Mouse (Mus musculus) splenic B cell, adult 2 months (primary cell): ENCODE data around the gene Tubg1.
"Not testable (repeated sequence)": the region's sequence is repeated elsewhere in the genome, so short reads cannot be mapped to it uniquely, and the experiment has no call there.

Experiments used
- DNase-seq: peaks from one replicate; pipeline ENCODE4 v3.0.0-alpha.2; 2011; ENCODE audit warnings: low read depth, low spot score
- H3K27me3 ChIP-seq: 2 replicates; pipeline ENCODE4 v1.6.1; 2012; ENCODE audit warnings: mild to moderate bottlenecking, low read length, moderate library complexity, mixed read lengths; ENCODE audit not compliant: control insufficient read depth, poor library complexity, insufficient read depth, severe bottlenecking
- H3K36me3 ChIP-seq: 2 replicates; pipeline ENCODE4 v1.6.1; 2012; ENCODE audit warnings: mild to moderate bottlenecking, low read length, moderate library complexity, mixed read lengths; ENCODE audit not compliant: control insufficient read depth, poor library complexity, insufficient read depth, severe bottlenecking

The Tubg1 gene

DNA sequence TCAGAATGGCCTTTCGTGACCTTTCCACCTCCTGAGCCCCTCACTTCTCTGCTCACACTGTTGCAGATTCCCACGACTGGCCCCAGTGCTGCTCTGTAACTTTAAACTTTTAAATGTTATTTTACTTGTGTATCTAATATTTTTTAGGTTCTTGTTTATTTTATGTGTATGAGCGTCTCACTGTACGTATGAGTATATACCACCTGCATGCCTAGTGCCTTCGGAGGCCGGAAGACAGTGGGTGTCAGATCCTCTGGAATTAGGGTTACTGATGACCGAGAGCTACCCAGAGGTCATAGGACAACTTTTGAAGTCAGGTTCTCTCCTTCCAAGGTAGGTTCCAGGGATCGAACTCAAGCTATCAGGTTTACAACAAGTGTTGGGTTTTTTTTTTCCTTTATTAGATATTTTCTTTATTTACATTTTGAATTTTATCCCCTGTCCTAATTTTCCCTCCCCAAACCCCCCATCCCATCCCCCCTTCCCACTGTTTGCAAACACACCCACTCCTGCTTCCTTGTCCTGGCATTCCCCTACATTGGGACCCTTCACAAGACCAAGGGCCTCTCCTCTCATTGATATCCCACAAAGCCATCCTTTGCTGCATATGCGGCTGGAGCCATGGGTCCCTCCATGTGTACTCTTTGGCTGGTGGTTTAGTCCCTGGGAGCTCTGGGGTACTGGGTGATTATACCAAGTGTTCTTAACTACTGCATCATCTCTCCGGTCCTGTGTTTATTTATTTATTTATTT lies 22.7 kb downstream of the Tubg1 start:
- DNase-seq: no peak
- no peaks in the 10 kb centered on the region for H3K36me3 ChIP-seq
- H3K27me3 ChIP-seq: peaks cover 4% of the 10 kb centered on the region; the same call in 1 of the 2 replicates

DNA sequence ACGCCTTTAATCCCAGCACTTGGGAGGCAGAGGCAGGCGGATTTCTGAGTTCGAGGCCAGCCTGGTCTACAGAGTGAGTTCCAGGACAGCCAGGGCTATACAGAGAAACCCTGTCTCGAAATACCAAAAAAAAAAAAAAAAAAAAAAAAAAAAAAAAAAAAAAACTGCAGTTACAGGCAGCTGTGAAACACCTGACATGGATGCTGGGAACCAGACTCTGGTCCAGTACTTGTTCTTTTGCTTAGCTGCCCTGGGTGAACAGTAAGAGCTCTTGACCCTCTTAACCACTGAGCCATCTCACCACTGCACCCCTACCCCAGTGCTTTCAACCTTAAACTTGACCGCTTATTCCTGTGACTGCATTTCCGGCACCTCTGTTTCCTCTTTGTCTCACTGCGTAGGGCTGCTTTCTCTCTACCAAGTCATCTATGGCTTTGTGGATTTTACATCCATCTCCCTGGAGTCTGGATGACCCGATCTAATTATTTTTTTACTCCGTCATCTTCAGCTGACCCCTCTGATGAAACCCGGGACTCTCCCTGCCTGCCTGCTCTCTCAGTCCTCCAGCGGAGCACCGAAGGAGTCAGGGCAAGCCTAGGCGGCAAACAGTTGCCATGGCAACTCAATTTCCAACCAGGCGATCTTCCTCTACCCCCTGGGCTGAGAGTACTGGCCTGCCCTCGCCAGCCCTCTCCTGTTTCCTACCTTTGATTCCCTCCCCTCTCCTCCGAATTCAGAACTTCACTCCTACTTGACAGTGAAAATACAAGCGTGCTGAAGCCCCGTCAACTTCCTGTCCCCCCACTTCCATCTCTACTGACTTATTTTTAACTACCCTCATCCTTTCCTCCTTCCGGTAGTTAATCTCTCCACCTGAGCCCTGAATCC lies 23.8 kb downstream of the Tubg1 start:
- Histone ChIP-seq H3K36me3 (no peaks in the 10 kb centered on the region), H3K27me3 (0 out of 2 replicates have a peak, but pooled peaks cover 1% of the 10 kb centered on the region)
- peak; percentile 69 for DNase-seq

- Histone ChIP-seq H3K36me3 (no peaks in the 10 kb centered on the region), H3K27me3 (no peaks in the 10 kb centered on the region)
- no peak for DNase-seq
These were observed 26.6 kb downstream of the Tubg1 start for GRCm38 (mm10) chr11:101146377-101146776.

DNA sequence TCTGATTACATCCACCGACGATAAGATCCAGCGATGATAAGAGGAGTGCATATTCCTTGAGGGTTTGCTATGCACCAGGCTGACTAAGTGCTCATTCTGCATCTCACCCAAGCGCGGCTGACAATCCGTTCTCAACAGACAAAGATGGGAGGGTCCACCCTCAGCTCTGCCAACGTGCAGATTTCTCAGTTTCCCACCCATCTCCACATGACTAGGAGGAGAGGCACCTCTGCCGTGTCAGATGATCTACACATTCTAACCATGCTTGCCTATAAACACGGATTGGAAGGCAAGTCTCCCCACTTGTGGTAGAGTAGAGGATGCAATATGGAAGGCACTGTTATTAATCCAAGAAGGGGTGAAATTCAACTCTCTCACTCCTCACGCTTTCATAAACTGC lies 29.0 kb downstream of the Tubg1 start:
- no peak for DNase-seq
- Histone ChIP-seq H3K27me3 (no peaks in the 10 kb centered on the region), H3K36me3 (no peaks in the 10 kb centered on the region)

DNA sequence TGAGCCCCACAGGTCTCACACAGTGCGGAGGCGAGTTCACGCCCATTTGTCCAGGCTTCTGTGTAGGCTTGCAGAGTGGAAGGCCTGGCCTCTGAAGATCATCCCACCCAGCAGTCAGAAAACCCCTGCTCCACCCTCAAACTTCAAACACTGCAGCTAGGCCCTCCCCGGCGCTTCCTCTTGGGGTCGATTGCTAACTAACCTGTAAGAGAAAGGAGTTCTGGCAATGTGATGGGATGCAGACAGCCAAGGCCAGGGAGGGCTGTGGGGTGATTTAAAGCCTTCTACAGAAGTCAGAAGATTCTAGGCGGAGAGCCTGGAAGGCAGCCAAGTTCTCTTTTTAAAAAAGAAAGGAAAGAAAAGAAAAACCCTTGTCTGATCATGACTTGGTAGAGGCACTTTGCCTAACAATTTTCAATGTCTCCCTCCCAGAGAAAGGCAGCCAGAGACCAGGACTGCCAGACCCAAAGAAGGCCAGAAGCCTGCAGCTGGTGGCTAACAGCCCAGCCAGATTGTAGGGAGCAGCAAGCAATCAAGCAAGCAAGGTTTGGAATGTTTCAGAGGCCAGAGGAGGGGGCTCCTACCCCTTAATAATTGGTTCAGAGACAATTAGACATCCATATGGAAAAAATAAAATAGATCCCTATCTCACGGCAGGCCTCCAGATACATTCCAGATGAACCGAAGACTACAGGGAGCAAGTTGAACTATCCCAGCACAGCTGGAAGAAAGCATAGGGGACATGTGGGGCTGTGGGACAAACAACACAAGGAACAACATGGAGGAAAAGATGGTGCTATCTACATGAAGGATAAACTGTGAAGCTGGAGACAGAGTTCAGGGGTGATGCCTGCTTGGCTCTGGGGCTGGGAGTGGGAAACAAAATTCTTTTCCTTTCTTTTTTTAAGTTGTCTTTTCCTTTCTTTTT lies 29.7 kb downstream of the Tubg1 start:
- Histone ChIP-seq H3K36me3 (no peaks in the 10 kb centered on the region), H3K27me3 (no peaks in the 10 kb centered on the region)
- DNase-seq: no peak

GRCm38 (mm10) chr11:101151063-101151462 lies 31.3 kb downstream of the Tubg1 start:
- no peak for DNase-seq

GRCm38 (mm10) chr11:101152825-101153224 lies 33.1 kb downstream of the Tubg1 start:
- no peaks in the 10 kb centered on the region for H3K27me3 ChIP-seq
- DNase-seq: no peak
- no peaks in the 10 kb centered on the region for H3K36me3 ChIP-seq

More at GRCm38 (mm10) chr11:101151063-101151462, 31.3 kb downstream of the Tubg1 start:
- Histone ChIP-seq H3K27me3 (no peaks in the 10 kb centered on the region), H3K36me3 (no peaks in the 10 kb centered on the region)

- DNase-seq: no peak
- no peaks in the 10 kb centered on the region for H3K36me3 ChIP-seq
- H3K27me3 ChIP-seq: no peaks in the 10 kb centered on the region
These were observed 34.9 kb downstream of the Tubg1 start for GRCm38 (mm10) chr11:101154648-101155047.

- Histone ChIP-seq H3K36me3 (no peaks in the 10 kb centered on the region), H3K27me3 (no peaks in the 10 kb centered on the region)
- no peak for DNase-seq
These were observed 35.4 kb downstream of the Tubg1 start for GRCm38 (mm10) chr11:101155151-101155550.

DNA sequence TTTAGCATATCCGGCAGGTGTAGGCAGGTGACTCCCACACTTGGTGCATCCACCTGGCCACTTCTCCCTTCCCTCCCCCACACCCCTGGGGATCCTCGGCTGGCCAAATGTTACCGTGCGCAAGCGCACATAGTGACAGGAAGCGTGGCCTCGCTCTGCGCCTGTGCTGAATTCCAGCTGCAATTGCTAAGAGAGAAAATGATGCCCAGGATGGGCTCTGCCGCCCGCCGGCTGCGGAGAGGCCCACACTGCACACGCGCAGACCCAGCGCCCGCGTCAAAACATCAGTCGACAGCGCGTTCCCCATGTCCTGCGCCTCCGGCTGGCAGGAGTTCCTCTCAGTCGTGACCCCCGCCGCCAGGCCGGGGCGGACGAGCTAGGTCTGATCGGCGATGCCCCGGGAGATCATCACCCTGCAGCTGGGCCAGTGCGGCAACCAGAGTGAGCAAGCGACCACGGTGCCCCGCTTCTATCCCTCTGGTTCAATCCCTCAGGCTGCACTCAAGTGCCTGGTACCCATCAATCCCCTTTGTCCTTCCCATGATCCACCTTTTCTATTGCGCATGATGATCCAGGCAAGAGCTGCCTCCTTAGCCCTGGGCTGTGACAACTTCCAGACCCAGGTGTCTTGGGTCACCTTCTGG lies 36.1 kb downstream of the Tubg1 start, which contains the start of gene Tubg2:
Gene Tubg2, plus strand, starts transcription at position 180 of the 644 bp plus-strand sequence.
- Histone ChIP-seq H3K36me3 (no peaks in the 10 kb centered on the region), H3K27me3 (no peaks in the 10 kb centered on the region)
- peak; percentile 84 for DNase-seq

- not testable (repeated sequence) for DNase-seq, H3K27me3 ChIP-seq, H3K36me3 ChIP-seq
These were observed 40.4 kb downstream of the Tubg1 start for GRCm38 (mm10) chr11:101160151-101160550.

DNA sequence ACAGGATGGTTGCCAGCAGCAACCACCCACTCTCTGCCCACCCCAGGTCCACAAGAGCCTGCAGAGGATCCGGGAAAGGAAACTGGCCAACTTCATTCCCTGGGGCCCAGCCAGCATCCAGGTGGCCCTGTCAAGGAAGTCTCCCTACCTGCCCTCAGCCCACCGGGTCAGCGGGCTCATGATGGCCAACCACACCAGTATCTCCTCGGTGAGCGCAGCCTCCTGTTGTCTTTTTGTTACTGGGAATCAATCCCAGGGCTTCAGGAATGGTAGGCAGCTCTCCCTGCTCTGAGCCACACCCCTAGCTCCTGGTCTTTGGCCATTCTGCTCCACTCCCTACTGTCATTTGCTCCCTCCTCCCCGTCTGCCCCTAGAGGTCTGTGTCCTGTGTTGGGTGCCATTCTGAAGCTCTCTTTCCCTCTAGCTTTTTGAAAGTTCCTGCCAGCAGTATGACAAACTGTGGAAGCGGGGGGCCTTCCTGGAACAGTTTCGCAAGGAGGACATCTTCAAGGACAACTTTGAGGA lies 41.3 kb downstream of the Tubg1 start:
- H3K27me3 ChIP-seq, DNase-seq, H3K36me3 ChIP-seq: not testable (repeated sequence)

DNA sequence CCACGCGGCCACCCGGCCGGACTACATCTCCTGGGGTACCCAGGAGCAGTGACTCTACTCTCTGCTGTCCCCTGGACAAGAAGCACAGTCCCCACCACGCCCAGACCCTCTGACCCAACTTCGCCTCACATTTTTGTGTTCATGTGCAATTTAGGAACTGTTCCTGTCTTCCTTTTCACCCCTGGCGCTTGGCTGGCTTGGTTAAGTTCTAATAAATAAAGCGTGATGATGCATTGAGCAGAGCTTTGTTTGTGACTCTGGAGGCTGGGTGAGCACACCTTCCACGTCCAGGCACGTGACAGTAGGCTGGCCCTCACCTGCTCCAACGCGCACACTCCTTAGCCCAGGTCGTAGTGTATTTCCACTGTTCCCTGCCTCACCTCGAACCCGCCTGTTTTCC lies 41.8 kb downstream of the Tubg1 start:
- DNase-seq: no peak
- Histone ChIP-seq H3K36me3 (no peaks in the 10 kb centered on the region), H3K27me3 (peaks cover 2% of the 10 kb centered on the region)

DNA sequence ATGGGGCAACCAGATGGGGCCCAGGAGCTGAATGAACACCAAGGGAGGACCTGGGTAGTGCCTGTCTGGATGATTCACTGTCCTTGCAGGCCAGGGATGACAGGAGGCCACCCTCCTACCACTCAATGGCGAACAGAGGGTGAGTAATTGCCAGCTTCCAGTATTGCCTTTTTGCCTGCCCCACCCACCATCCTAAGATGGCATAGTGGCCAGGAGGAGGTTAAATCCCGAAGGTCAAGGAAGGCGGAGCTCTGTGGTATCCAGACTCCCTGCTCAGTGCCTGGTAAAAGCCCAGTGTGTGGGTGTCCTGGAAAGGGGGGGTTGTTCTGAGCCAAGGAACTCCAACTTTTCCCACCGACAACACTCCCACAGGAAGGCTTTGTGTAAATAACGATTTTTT lies 42.6 kb downstream of the Tubg1 start:
- Histone ChIP-seq H3K27me3 (peaks cover 2% of the 10 kb centered on the region), H3K36me3 (no peaks in the 10 kb centered on the region)
- no peak for DNase-seq
